Mouse (Mus musculus): Measurements from ENCODE around the gene Rfx3.

GRCm38 (mm10) chr19:27838041-27838440 lies 172.9 kb downstream of the Rfx3 start:
- TF ChIP-seq CTCF (IDR thresholded peaks at IDR 0.05; ENCODE audit: low read depth, low read length): no peak
- no peak for TF ChIP-seq POLR2A (IDR thresholded peaks at IDR 0.05; ENCODE audit: insufficient read depth, low read length)
- no peak for TF ChIP-seq EP300 (IDR thresholded peaks at IDR 0.05; ENCODE audit: insufficient read depth, low read depth, low read length)

Measured in ES-Bruce4 (cell line).